Mouse (Mus musculus) hindbrain, postnatal 0 days (tissue): ENCODE measurements around the gene 1700020A23Rik. TPM values are rescaled to one million over a fixed set of nuclear protein-coding genes. Genes with fewer than 3 reads are reported as not detected.

ENCODE experiments used
- ATAC-seq: fragments of 200-750 bp; cut with Nextera tagmentation; 2 replicates; pipeline ENCODE4 v1.8.0; 2017; ENCODE audit warnings: mild to moderate bottlenecking, moderate TSS enrichment, moderate library complexity
- DNase-seq: peaks from one replicate; pipeline ENCODE4 v3.0.0-alpha.2; 2015; ENCODE audit warnings: low spot score
- H3K27ac ChIP-seq: fragments of 300-500 bp; sonication (generic); 2 replicates; pipeline ENCODE4 v1.5.1; 2014; ENCODE audit warnings: mild to moderate bottlenecking
- H3K27me3 ChIP-seq: fragments of 300-500 bp; sonication (generic); 2 replicates; pipeline ENCODE4 v1.6.1; 2014; ENCODE audit warnings: low read length, mixed read lengths; ENCODE audit not compliant: insufficient read depth
- H3K36me3 ChIP-seq: fragments of 300-500 bp; sonication (generic); 2 replicates; pipeline ENCODE4 v1.6.1; 2014; ENCODE audit warnings: low read length, mixed read lengths; ENCODE audit not compliant: insufficient read depth
- H3K4me1 ChIP-seq: fragments of 300-500 bp; sonication (generic); 2 replicates; pipeline ENCODE4 v1.6.1; 2014; ENCODE audit warnings: antibody characterized with exemption, low read length, mixed read lengths; ENCODE audit not compliant: insufficient read depth
- H3K4me2 ChIP-seq: fragments of 300-500 bp; sonication (generic); 2 replicates; pipeline ENCODE4 v1.6.1; 2014; ENCODE audit warnings: low read depth, mild to moderate bottlenecking, low read length, moderate library complexity, mixed read lengths
- H3K4me3 ChIP-seq: fragments of 300-500 bp; sonication (generic); 2 replicates; pipeline ENCODE4 v1.5.1; 2014; ENCODE audit warnings: low read length
- H3K9ac ChIP-seq: fragments of 300-500 bp; sonication (generic); replicated peaks from 2 replicates; pipeline ENCODE4 v1.6.1; 2014; ENCODE audit warnings: mild to moderate bottlenecking, low read length, moderate library complexity, mixed read lengths
- H3K9me3 ChIP-seq: fragments of 300-500 bp; sonication (generic); 2 replicates; pipeline ENCODE4 v1.6.1; 2016; ENCODE audit warnings: low read length, mixed read lengths
- CTCF ChIP-seq: IDR thresholded peaks from 2 replicates; pipeline ENCODE4 v1.5.1; 2016; ENCODE audit warnings: antibody characterized with exemption, control low read depth, low read depth
- WGBS: fragments of 180-500 bp; shearing (Covaris S2); extraction: QIAGEN DNeasy Blood & Tissue Kit; methylation state at CpG from one replicate; pipeline ENCODE4 v1.1.7; 2014; 5-methylcytosine and 5-hydroxymethylcytosine counted together
- polyA plus RNA-seq: library from polyadenylated mRNA; unstranded; fragments of >200 nt; fragmentation: Nextera tagmentation; extraction: Ambion mirVana; gene quantifications from 2 replicates; pipeline ENCODE4 v1.2.1, GENCODE M21; 2015
- total RNA-seq: library from RNA; depleted of rRNA; stranded (reverse); fragments of >200 nt; gene quantifications from 2 replicates; pipeline ENCODE4 v1.2.3, GENCODE M21; 2014

1700020A23Rik gene
- total and polyA plus RNA-seq, 2 experiments from 2014 or later = 0.49 TPM; not detected in 1

GRCm38 (mm10) chr2:130395696-130396095, 9.4 kb upstream of the 1700020A23Rik start:
- no peaks in the 10 kb centered on the region for H3K9me3 ChIP-seq
- TF ChIP-seq CTCF = no peak
- no peaks in the 10 kb centered on the region for H3K27me3 ChIP-seq
- H3K9ac ChIP-seq = no peak overlapping the region
- H3K4me3 ChIP-seq = no peak overlapping the region
- ATAC-seq = no peak
- WGBS = 96% methylated on average over 11 of the region's 11 CpGs
- H3K4me2 ChIP-seq = no peak overlapping the region
- peaks cover 3% of the 10 kb centered on the region; the same call in 1 of the 2 replicates for H3K4me1 ChIP-seq
- peaks cover 10% of the 10 kb centered on the region; the same call in 1 of the 2 replicates for H3K36me3 ChIP-seq
- DNase-seq = no peak
- no peak overlapping the region for H3K27ac ChIP-seq

- H3K27ac ChIP-seq = no peak within 1 kb of the TSS
- no peaks in the 10 kb centered on the region for H3K9me3 ChIP-seq
- under 1% methylated on average over 40 of the region's 53 CpGs for WGBS
- peaks cover 3% of the 10 kb centered on the region; the same call in 1 of the 2 replicates for H3K4me1 ChIP-seq
- H3K27me3 ChIP-seq = no peaks in the 10 kb centered on the region
- peaks cover 7% of the 10 kb centered on the region; the same call in 1 of the 2 replicates for H3K36me3 ChIP-seq
- H3K4me2 ChIP-seq = peak within 1 kb of the TSS; percentile 94
- DNase-seq (peak; percentile 40), ATAC-seq (peak; percentile 85)
- no peak for TF ChIP-seq CTCF
- peak within 1 kb of the TSS; percentile 52 for H3K4me3 ChIP-seq
- H3K9ac ChIP-seq = peak within 1 kb of the TSS; percentile 57
Measured at GRCm38 (mm10) chr2:130397186-130397985, 7.7 kb upstream of the 1700020A23Rik start, which contains the start of gene Cpxm1. Cpxm1 (minus strand) TSS chr2:130397574.

GRCm38 (mm10) chr2:130398091-130398490, 7.0 kb upstream of the 1700020A23Rik start:
- WGBS = 21% methylated on average over 14 of the region's 14 CpGs
- no peak for TF ChIP-seq CTCF
- H3K9ac ChIP-seq = no peak overlapping the region

GRCm38 (mm10) chr2:130400046-130400445, 5.0 kb upstream of the 1700020A23Rik start:
- Histone ChIP-seq H3K9ac (no peak overlapping the region), H3K4me2 (no peak overlapping the region), H3K4me1 (peaks cover 3% of the 10 kb centered on the region; the same call in 1 of the 2 replicates), H3K9me3 (no peaks in the 10 kb centered on the region), H3K4me3 (no peak overlapping the region), H3K36me3 (no peaks in the 10 kb centered on the region), H3K27ac (no peak overlapping the region), H3K27me3 (no peaks in the 10 kb centered on the region)
- ATAC-seq (no peak), DNase-seq (no peak)
- no peak for TF ChIP-seq CTCF
- 96% methylated on average over 1 of the region's 1 CpGs for WGBS

More at GRCm38 (mm10) chr2:130398091-130398490, 7.0 kb upstream of the 1700020A23Rik start:
- no peaks in the 10 kb centered on the region for H3K27me3 ChIP-seq
- H3K36me3 ChIP-seq = peaks cover 5% of the 10 kb centered on the region; the same call in 1 of the 2 replicates
- H3K9me3 ChIP-seq = no peaks in the 10 kb centered on the region
- H3K27ac ChIP-seq = no peak overlapping the region
- DNase-seq (no peak), ATAC-seq (no peak)
- H3K4me1 ChIP-seq = peaks cover 3% of the 10 kb centered on the region; the same call in 1 of the 2 replicates
- H3K4me3 ChIP-seq = peak overlapping the region; percentile 52
- H3K4me2 ChIP-seq = peak overlapping the region; percentile 94

- H3K4me2 ChIP-seq = no peak overlapping the region
- H3K27ac ChIP-seq = no peak overlapping the region
- peaks cover 3% of the 10 kb centered on the region; the same call in 1 of the 2 replicates for H3K4me1 ChIP-seq
- no peaks in the 10 kb centered on the region for H3K27me3 ChIP-seq
- DNase-seq (no peak), ATAC-seq (no peak)
- no peak overlapping the region for H3K9ac ChIP-seq
- no peak for TF ChIP-seq CTCF
- H3K9me3 ChIP-seq = no peaks in the 10 kb centered on the region
- H3K4me3 ChIP-seq = no peak overlapping the region
- no peaks in the 10 kb centered on the region for H3K36me3 ChIP-seq
- WGBS = 83% methylated on average over 4 of the region's 4 CpGs
Measured at GRCm38 (mm10) chr2:130401891-130402290, 3.2 kb upstream of the 1700020A23Rik start.

- no peak for TF ChIP-seq CTCF
- no peak for ATAC-seq
- Histone ChIP-seq H3K4me1 (0 out of 2 replicates have a peak, but pooled peaks cover 3% of the 10 kb centered on the region), H3K4me3 (no peak within 1 kb of the TSS), H3K36me3 (no peaks in the 10 kb centered on the region), H3K4me2 (no peak within 1 kb of the TSS), H3K27me3 (no peaks in the 10 kb centered on the region), H3K27ac (no peak within 1 kb of the TSS), H3K9ac (no peak within 1 kb of the TSS), H3K9me3 (no peaks in the 10 kb centered on the region)
- no peak for DNase-seq
- 87% methylated on average over 2 of the region's 2 CpGs for WGBS
Measured at GRCm38 (mm10) chr2:130406178-130406577, 1.1 kb downstream of the 1700020A23Rik start, which contains the start of gene Tmem239. Tmem239 (plus strand) TSS chr2:130406478.

GRCm38 (mm10) chr2:130408194-130408593, 3.1 kb downstream of the 1700020A23Rik start:
- Histone ChIP-seq H3K9ac (no peak overlapping the region), H3K4me2 (no peak overlapping the region), H3K27ac (no peak overlapping the region), H3K36me3 (no peaks in the 10 kb centered on the region), H3K4me3 (no peak overlapping the region), H3K27me3 (no peaks in the 10 kb centered on the region), H3K9me3 (no peaks in the 10 kb centered on the region), H3K4me1 (0 out of 2 replicates have a peak, but pooled peaks cover 3% of the 10 kb centered on the region)
- peak; percentile 51 for TF ChIP-seq CTCF
- ATAC-seq = no peak; the same call in 1 of the 2 replicates
- 14% methylated on average over 6 of the region's 6 CpGs for WGBS
- peak; percentile 63 for DNase-seq
